Mouse (Mus musculus) forebrain, embryonic 14.5 days (tissue): ENCODE results near the gene Ccdc148. TPM values are rescaled to one million over a fixed set of nuclear protein-coding genes. Genes with fewer than 3 reads are reported as not detected.
A peak's percentile ranks its signal among the peaks of the same experiment; 100 is the strongest.

Experiments used
- ATAC-seq: fragments of 200-750 bp; cut with Nextera tagmentation; 2 replicates; pipeline ENCODE4 v1.8.0; 2017; ENCODE audit warnings: mild to moderate bottlenecking, moderate library complexity
- DNase-seq: peaks from one replicate; pipeline ENCODE4 v3.0.0-alpha.2; 2015; ENCODE audit warnings: low spot score
- H3K27ac ChIP-seq: fragments of 300-500 bp; sonication (generic); 2 replicates; pipeline ENCODE4 v1.5.1; 2014; ENCODE audit warnings: low read depth, mild to moderate bottlenecking, control low read depth, low read length, moderate library complexity
- H3K27me3 ChIP-seq: fragments of 300-500 bp; sonication (generic); replicated peaks from 2 replicates; pipeline ENCODE4 v1.6.1; 2014; ENCODE audit warnings: low read length, control low read depth, mixed read lengths; ENCODE audit not compliant: control insufficient read depth, insufficient read depth
- H3K36me3 ChIP-seq: fragments of 300-500 bp; sonication (generic); 2 replicates; pipeline ENCODE4 v1.6.1; 2014; ENCODE audit warnings: low read length, control low read depth; ENCODE audit not compliant: control insufficient read depth, insufficient read depth
- H3K4me1 ChIP-seq: fragments of 300-500 bp; sonication (generic); 2 replicates; pipeline ENCODE4 v1.6.1; 2014; ENCODE audit warnings: antibody characterized with exemption, low read length, control low read depth; ENCODE audit not compliant: control insufficient read depth, insufficient read depth
- H3K4me2 ChIP-seq: fragments of 300-500 bp; sonication (generic); 2 replicates; pipeline ENCODE4 v1.6.1; 2014; ENCODE audit warnings: mild to moderate bottlenecking, control low read depth, low read length
- H3K4me3 ChIP-seq: fragments of 300-500 bp; sonication (generic); 2 replicates; pipeline ENCODE4 v1.5.1; 2014; ENCODE audit warnings: low read depth, low read length, control low read depth
- H3K9ac ChIP-seq: fragments of 300-500 bp; sonication (generic); 2 replicates; pipeline ENCODE4 v1.6.1; 2014; ENCODE audit warnings: mild to moderate bottlenecking, low read length, control low read depth, moderate library complexity
- H3K9me3 ChIP-seq: fragments of 300-500 bp; sonication (generic); replicated peaks from 2 replicates; pipeline ENCODE4 v1.6.1; 2016; ENCODE audit warnings: low read length, control low read depth, mixed read lengths; ENCODE audit not compliant: control insufficient read depth
- WGBS: fragments of 180-500 bp; shearing (Covaris S2); extraction: QIAGEN DNeasy Blood & Tissue Kit; methylation state at CpG from one replicate; pipeline ENCODE4 v1.1.7; 2014; 5-methylcytosine and 5-hydroxymethylcytosine counted together
- polyA plus RNA-seq: library from polyadenylated mRNA; unstranded; fragments of >200 nt; fragmentation: Nextera tagmentation; extraction: Ambion mirVana; gene quantifications from 2 replicates; pipeline ENCODE4 v1.2.1, GENCODE M21; 2014

Ccdc148 gene
- polyA plus RNA-seq, 1 experiment from 2014 or later = 1.8 TPM

- H3K4me3 ChIP-seq = no peak overlapping the region
- H3K9ac ChIP-seq = no peak overlapping the region
- H3K4me1 ChIP-seq = no peaks in the 10 kb centered on the region
- DNase-seq (no peak), ATAC-seq (no peak)
- H3K4me2 ChIP-seq = no peak overlapping the region
- no peaks in the 10 kb centered on the region for H3K9me3 ChIP-seq
- no peaks in the 10 kb centered on the region for H3K27me3 ChIP-seq
- H3K36me3 ChIP-seq = no peaks in the 10 kb centered on the region
- no peak overlapping the region for H3K27ac ChIP-seq
- 79% methylated on average over 2 of the region's 2 CpGs for WGBS
These were observed 163.3 kb downstream of the Ccdc148 start for GRCm38 (mm10) chr2:58997151-58997550.

DNA sequence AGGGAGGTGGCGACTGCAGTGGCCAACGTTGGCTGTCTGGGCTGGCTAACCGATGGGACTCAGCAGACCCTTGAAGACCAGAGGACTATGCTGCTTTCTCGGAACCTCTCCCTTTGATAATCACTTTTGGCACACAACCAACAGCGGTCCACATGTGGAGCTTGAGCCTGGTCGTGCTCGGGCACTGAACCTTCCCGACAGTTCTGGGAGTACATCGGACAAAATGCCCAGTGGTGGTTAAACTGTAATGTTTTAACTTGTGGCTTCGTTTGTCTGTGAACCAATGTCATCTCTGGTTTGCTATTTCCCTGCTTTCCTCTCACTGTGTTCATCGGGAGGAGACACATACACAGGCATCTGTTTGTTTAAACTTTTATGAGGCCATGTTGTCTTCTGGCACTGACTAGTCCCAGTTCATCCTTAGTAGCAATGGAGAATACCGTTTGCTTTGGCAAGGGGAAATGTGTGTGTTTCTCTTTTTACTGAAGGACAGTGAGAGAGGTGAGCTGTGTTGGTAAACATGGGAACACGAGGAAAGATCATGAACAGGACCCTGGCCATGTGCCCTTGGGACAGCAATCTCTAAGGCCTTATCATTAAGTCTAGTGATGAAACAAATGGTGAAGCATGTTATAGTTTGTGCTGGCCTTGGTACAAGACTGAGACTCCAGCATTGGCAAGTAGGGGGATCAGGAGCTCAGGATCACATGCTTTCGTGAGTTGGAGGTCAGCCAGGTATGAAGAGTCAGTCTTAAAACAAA lies 167.9 kb downstream of the Ccdc148 start:
- Histone ChIP-seq H3K27me3 (no peaks in the 10 kb centered on the region), H3K9me3 (no peaks in the 10 kb centered on the region), H3K4me3 (no peak overlapping the region), H3K27ac (no peak overlapping the region), H3K9ac (no peak overlapping the region), H3K36me3 (no peaks in the 10 kb centered on the region), H3K4me1 (no peaks in the 10 kb centered on the region), H3K4me2 (no peak overlapping the region)
- 85% methylated on average over 14 of the region's 14 CpGs for WGBS
- DNase-seq (peak; percentile 7), ATAC-seq (no peak)

GRCm38 (mm10) chr2:58978095-58978494 lies 182.4 kb downstream of the Ccdc148 start:
- no peak for DNase-seq
- ATAC-seq = no peak
- Histone ChIP-seq H3K4me3 (no peak overlapping the region), H3K36me3 (no peaks in the 10 kb centered on the region), H3K4me2 (no peak overlapping the region), H3K9me3 (no peaks in the 10 kb centered on the region), H3K4me1 (no peaks in the 10 kb centered on the region), H3K9ac (no peak overlapping the region), H3K27ac (no peak overlapping the region), H3K27me3 (no peaks in the 10 kb centered on the region)
- 90% methylated on average over 7 of the region's 7 CpGs for WGBS

DNA sequence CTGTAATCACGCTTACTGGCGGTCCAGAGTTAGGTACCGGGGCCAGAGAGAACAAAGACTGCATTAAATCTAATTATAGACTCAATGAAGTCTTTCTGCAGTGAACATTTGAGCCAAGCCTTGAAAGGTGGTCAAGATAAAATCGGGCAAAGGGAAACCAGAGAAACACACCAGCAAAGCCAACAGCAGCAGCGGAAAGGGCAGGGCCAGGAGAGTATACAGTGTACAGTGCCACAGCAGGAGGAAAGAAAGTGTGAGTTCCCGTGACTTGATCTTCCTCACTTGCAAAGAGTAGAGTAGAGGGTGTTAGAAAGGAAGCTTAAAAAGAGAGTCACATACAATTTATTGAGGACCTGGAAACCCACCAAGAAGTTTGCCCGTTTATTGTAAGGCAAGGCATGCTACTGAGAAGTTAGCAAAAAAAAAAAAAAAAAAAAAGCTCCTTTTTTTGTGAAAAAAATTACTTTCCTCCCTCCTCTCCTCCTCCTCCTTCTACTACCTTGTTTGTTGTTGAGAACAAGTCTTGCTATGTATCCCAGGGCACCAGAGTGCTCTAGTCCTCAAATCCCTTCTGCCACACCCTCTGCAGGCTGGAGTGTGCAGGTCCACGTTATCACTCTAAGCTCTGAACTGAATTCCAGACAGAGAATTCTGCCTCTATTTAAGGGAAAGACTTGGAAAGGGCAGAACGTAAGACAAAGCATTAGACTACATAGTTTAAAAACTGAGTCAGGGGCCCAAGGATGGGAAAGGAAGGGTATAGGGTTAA lies 188.8 kb downstream of the Ccdc148 start:
- Histone ChIP-seq H3K27me3 (no peaks in the 10 kb centered on the region), H3K4me2 (no peak overlapping the region), H3K27ac (no peak overlapping the region), H3K4me1 (no peaks in the 10 kb centered on the region), H3K9me3 (no peaks in the 10 kb centered on the region), H3K36me3 (no peaks in the 10 kb centered on the region), H3K4me3 (no peak overlapping the region), H3K9ac (no peak overlapping the region)
- ATAC-seq (no peak), DNase-seq (no peak)
- 57% methylated on average over 9 of the region's 9 CpGs for WGBS

- WGBS = 4% methylated on average over 2 of the region's 2 CpGs
- no peak overlapping the region for H3K4me3 ChIP-seq
- peak; percentile 25 for DNase-seq
- no peak overlapping the region for H3K9ac ChIP-seq
- H3K4me1 ChIP-seq = no peaks in the 10 kb centered on the region
- no peaks in the 10 kb centered on the region for H3K9me3 ChIP-seq
- no peaks in the 10 kb centered on the region for H3K36me3 ChIP-seq
- ATAC-seq = no peak
- no peaks in the 10 kb centered on the region for H3K27me3 ChIP-seq
- no peak overlapping the region for H3K4me2 ChIP-seq
- H3K27ac ChIP-seq = no peak overlapping the region
These were observed 203.6 kb downstream of the Ccdc148 start for GRCm38 (mm10) chr2:58956770-58957300.

GRCm38 (mm10) chr2:58956351-58956750 lies 204.1 kb downstream of the Ccdc148 start:
- Histone ChIP-seq H3K27me3 (no peaks in the 10 kb centered on the region), H3K4me2 (no peak overlapping the region), H3K9ac (no peak overlapping the region), H3K4me3 (no peak overlapping the region), H3K36me3 (no peaks in the 10 kb centered on the region), H3K9me3 (no peaks in the 10 kb centered on the region), H3K27ac (no peak overlapping the region), H3K4me1 (no peaks in the 10 kb centered on the region)
- WGBS = 53% methylated on average over 2 of the region's 2 CpGs
- ATAC-seq (no peak), DNase-seq (no peak)

- 94% methylated on average over 3 of the region's 3 CpGs for WGBS
- Histone ChIP-seq H3K27ac (no peak overlapping the region), H3K9me3 (no peaks in the 10 kb centered on the region), H3K9ac (no peak overlapping the region), H3K4me1 (no peaks in the 10 kb centered on the region), H3K36me3 (no peaks in the 10 kb centered on the region), H3K4me3 (no peak overlapping the region), H3K4me2 (no peak overlapping the region), H3K27me3 (no peaks in the 10 kb centered on the region)
- DNase-seq (no peak), ATAC-seq (no peak)
These were observed 208.4 kb downstream of the Ccdc148 start for GRCm38 (mm10) chr2:58952101-58952500.

DNA sequence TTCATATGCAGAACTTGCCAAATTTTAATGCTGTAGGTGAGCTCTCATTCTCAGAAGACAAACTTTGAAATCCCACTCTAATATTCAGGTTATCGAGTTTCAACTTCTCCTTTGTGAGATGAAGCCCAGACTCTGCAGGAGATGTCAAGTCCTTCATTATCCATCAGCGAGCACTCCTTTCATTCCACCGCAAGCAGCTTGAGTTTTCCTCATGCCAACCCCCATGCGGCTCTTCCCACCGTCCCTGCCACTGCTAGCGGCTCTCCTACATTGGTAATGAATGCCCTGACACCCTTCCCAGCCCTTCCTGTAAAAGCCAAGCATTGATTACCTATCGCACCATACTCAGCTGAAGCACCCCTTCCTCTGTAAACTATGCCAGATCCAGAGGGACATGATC lies 211.7 kb downstream of the Ccdc148 start:
- Histone ChIP-seq H3K9ac (no peak overlapping the region), H3K27ac (no peak overlapping the region), H3K4me1 (no peaks in the 10 kb centered on the region), H3K9me3 (no peaks in the 10 kb centered on the region), H3K4me3 (no peak overlapping the region), H3K4me2 (no peak overlapping the region), H3K27me3 (no peaks in the 10 kb centered on the region), H3K36me3 (no peaks in the 10 kb centered on the region)
- 59% methylated on average over 7 of the region's 7 CpGs for WGBS
- DNase-seq (no peak), ATAC-seq (no peak)

GRCm38 (mm10) chr2:58941361-58941760 lies 219.1 kb downstream of the Ccdc148 start:
- Histone ChIP-seq H3K4me1 (no peaks in the 10 kb centered on the region), H3K4me2 (no peak overlapping the region), H3K9me3 (no peaks in the 10 kb centered on the region), H3K27me3 (no peaks in the 10 kb centered on the region), H3K9ac (no peak overlapping the region), H3K36me3 (no peaks in the 10 kb centered on the region), H3K4me3 (no peak overlapping the region), H3K27ac (no peak overlapping the region)
- ATAC-seq (no peak), DNase-seq (no peak)
- 85% methylated on average over 4 of the region's 4 CpGs for WGBS
